Mouse (Mus musculus): ENCODE measurements around the gene Cacna1c. TPM values are rescaled to one million over a fixed set of nuclear protein-coding genes. Genes with fewer than 3 reads are reported as not detected.

Gene Cacna1c
- total RNA-seq (2021) = 10 to 100 TPM; 86.4 to 90.0 TPM
- long read RNA-seq, experiment 1, partial matches to known transcripts = 2 of 17 reads
- long read RNA-seq, experiment 1, other reads (novel, unspliced or antisense) = 15 of 17 reads
- long read RNA-seq, experiment 2, partial matches to known transcripts = 8 of 39 reads
- long read RNA-seq, experiment 2, other reads (novel, unspliced or antisense) = 31 of 39 reads

DNA sequence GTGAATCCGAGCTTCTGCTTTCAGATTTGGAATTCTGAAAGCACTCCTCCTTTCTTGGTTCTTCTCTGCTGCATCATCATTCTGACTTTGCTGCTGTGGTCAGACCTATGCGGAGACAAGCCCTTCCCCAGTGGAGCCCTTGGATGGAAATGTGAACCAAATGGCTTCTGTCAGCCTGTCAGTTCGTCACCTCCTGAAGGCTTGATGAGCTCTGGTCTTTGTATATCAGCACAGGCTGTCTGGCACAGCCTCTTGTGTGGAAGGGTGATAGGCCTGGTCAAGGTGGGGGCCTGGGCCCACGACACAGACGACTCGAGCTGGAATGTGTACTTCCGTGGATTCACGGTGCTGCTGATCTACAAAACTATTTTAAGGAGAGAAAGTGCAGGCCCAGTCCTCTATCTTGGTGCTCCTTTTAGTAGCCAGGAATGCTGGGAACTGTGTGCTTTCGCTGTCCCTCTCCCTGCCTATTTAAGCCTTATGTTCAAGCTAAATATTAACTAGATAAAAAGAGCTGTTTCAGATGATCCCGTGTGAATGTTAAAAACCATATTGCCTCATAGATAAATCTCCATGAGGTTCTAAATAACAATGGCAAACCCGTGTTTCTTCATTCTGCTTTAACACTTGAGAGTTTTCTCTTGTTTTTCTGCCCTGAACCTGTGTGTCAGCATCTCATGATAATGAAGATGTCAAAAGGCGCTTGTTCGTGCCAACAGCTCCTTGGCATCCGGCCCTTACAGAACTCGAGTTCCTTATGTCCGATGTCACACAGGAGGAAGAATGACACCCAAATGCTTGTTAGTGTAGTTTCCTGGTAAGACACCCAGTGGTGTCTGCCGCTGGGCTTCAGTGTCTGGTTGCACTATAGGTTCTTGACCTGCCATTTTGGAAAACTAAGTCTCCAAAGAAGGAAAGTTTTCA lies at the start of gene Cacna1c:
Gene Cacna1c (minus strand): TSS at position 37 of the 924 bp plus-strand sequence.
- no peak for DNase-seq (ENCODE audit: low spot score in 2 of 2)
- no peak for TF ChIP-seq CTCF (conservative IDR thresholded peaks at IDR 0.05)
- H3K4me3 ChIP-seq = no peak within 1 kb of the TSS
- H3K27ac ChIP-seq = no peak within 1 kb of the TSS

- no peak overlapping the region for H3K4me3 ChIP-seq
- no peak for TF ChIP-seq CTCF (conservative IDR thresholded peaks at IDR 0.05)
- H3K27ac ChIP-seq = peak overlapping the region; percentile 43; the same call in 1 of the 2 replicates
- no peak for DNase-seq (ENCODE audit: low spot score in 2 of 2)
Observed at GRCm38 (mm10) chr6:119240871-119241705, 44.9 kb upstream of the Cacna1c start.

- DNase-seq (ENCODE audit: low spot score in 2 of 2) = no peak
- Histone ChIP-seq H3K27ac (no peak overlapping the region), H3K4me3 (no peak overlapping the region)
- no peak for TF ChIP-seq CTCF (conservative IDR thresholded peaks at IDR 0.05)
Observed at GRCm38 (mm10) chr6:119240256-119240655, 44.0 kb upstream of the Cacna1c start.

DNA sequence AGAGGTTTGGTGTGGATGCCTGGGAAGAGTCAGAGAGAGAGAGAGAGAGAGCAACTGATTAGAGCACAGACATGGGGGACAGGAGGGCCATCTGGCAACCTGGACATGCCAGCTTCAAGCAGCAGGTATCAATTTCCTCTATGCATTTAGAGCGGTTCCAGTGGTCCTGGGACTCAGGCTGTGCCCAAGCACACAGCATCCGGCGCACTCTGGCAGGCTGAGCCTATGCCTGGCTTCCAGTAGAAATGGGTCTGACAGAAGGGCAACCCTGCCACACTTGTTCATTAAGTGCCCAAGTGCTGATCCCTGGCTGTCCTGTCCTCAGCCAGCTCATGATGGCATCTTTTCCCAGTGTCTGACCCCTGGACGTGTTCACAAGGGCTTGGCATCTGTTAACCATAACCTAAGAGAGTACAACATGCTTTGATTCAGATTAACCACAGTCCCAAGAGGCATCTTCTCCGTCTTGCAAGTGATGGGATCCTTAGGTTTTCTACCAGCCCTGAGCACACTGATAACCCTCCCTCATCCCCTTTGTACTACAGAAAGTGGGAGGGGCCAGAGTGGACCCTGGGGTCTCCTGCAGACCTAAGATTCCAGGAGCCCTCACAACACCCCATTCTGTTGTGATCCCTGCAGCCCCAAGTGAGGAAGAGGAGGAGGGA lies 43.3 kb upstream of the Cacna1c start:
- no peak overlapping the region for H3K27ac ChIP-seq
- TF ChIP-seq CTCF (conservative IDR thresholded peaks at IDR 0.05) = no peak
- no peak for DNase-seq (ENCODE audit: low spot score in 2 of 2)
- no peak overlapping the region for H3K4me3 ChIP-seq

- no peak overlapping the region for H3K4me3 ChIP-seq
- TF ChIP-seq CTCF (conservative IDR thresholded peaks at IDR 0.05) = peak; percentile 13; the same call in 1 of the 2 replicates
- peak overlapping the region; percentile 44 for H3K27ac ChIP-seq
- peak; percentile 47 to 68 for DNase-seq (ENCODE audit: low spot score in 2 of 2)
Observed at GRCm38 (mm10) chr6:119237427-119237989, 41.3 kb upstream of the Cacna1c start.

DNA sequence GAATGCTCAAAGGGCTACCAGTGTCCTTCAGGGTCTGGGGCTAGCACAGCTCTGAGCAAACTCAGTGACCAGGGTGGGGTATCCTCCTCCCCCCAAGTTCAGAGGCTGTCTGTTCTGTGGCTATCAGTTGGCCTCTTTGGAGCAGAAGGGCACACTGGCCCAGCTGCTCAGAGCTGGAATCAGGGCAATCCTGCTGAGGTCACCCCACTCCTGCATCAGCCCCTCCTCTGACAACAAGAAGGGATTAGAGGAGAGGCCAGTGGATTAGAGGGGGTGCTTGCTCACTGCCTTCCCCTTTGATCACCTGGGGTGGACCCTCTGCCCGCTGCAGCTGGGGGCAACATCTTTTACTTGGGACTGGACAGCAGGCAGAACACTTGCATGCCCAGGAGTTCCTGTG lies 40.0 kb upstream of the Cacna1c start, which contains the start of gene Cacna2d4:
Gene Cacna2d4 (plus strand): TSS at position 286 of the 400 bp plus-strand sequence.
- peak within 1 kb of the TSS; percentile 14; the same call in 1 of the 2 replicates for H3K27ac ChIP-seq
- no peak for DNase-seq (ENCODE audit: low spot score in 2 of 2)

DNA sequence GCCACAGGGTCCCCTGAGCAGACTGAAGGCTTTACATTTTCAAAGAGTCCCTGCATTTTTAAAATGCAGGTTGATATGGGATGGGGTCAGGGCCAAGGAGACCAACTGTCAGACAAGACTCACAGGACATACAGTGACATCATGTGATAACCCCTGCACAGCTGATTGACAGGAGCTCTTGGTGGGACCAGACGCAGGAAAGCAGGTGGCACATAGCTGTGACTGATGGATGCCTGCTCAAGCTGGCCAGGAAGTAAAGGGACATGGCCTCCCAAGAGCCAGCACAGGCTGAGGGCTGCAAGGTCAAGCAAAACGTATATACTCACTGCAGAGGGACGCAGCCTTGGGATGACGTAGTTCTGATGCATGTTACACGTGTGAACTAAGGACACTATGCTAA lies 39.2 kb upstream of the Cacna1c start:
- DNase-seq (ENCODE audit: low spot score in 2 of 2) = no peak

More for the DNA sequence above, 40.0 kb upstream of the Cacna1c start, which contains the start of gene Cacna2d4:
- no peak within 1 kb of the TSS for H3K4me3 ChIP-seq
- TF ChIP-seq CTCF (conservative IDR thresholded peaks at IDR 0.05) = no peak

GRCm38 (mm10) chr6:119233066-119233465 lies 36.8 kb upstream of the Cacna1c start:
- no peak for DNase-seq (ENCODE audit: low spot score in 2 of 2)
- no peak overlapping the region for H3K27ac ChIP-seq
- no peak overlapping the region for H3K4me3 ChIP-seq
- TF ChIP-seq CTCF (conservative IDR thresholded peaks at IDR 0.05) = no peak

More for the DNA sequence above, 39.2 kb upstream of the Cacna1c start:
- Histone ChIP-seq H3K27ac (no peak overlapping the region), H3K4me3 (no peak overlapping the region)
- TF ChIP-seq CTCF (conservative IDR thresholded peaks at IDR 0.05) = no peak

DNA sequence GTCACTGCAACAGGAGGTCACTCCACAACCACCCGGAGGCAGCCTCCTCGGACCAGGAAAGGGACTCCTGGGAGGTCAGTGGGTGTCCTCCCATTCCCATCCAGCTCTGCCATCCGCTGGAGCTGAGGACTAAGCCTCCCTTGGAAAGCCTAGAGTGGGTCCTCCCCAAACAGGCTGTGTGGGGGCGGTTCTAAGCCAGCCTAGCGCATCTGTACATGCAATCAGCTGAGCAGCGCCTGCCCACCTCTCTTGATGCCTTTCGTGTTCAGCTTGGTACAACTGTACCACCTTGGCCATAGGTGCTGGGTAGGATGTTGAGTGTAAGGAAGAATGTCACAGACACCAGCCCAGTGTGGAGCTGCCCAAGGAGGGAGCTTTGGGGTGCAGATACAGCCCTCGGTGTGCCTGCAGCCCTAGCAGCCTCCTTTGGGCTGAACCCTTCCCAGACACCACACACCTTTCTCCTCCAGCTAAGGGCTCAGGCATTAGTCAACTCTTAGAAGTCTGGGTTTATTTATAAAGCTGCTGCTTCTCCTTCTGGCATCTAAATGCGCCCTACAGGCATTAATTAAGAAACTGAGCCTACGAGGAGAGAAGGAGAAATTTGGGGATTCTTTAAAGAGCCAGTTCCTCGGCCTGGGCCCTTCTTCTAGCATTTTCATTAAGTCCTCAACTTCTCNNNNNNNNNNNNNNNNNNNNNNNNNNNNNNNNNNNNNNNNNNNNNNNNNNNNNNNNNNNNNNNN lies 32.8 kb upstream of the Cacna1c start:
- peak in 1 of 2 experiments; percentile 37 for DNase-seq (ENCODE audit: low spot score in 2 of 2)
- no peak overlapping the region for H3K4me3 ChIP-seq
- H3K27ac ChIP-seq = no peak overlapping the region
- TF ChIP-seq CTCF (conservative IDR thresholded peaks at IDR 0.05) = no peak

GRCm38 (mm10) chr6:119227001-119227400 lies 30.8 kb upstream of the Cacna1c start:
- Histone ChIP-seq H3K4me3 (no peak overlapping the region), H3K27ac (no peak overlapping the region)
- no peak for DNase-seq (ENCODE audit: low spot score in 2 of 2)
- no peak for TF ChIP-seq CTCF (conservative IDR thresholded peaks at IDR 0.05)

GRCm38 (mm10) chr6:119225731-119226130 lies 29.5 kb upstream of the Cacna1c start:
- Histone ChIP-seq H3K4me3 (no peak overlapping the region), H3K27ac (no peak overlapping the region)
- TF ChIP-seq CTCF (conservative IDR thresholded peaks at IDR 0.05) = no peak
- peak in 1 of 2 experiments; percentile 5 for DNase-seq (ENCODE audit: low spot score in 2 of 2)

Measured in layer of hippocampus, adult 2 months (tissue).